Mouse (Mus musculus) embryonic fibroblast, embryonic 13.5 days (primary cell): ENCODE results near the gene Pepd. TPM values are rescaled to one million over a fixed set of nuclear protein-coding genes. Genes with fewer than 3 reads are reported as not detected.

ENCODE experiments used
- H3K27ac ChIP-seq: 2 replicates; pipeline ENCODE4 v1.5.1; 2012; ENCODE audit warnings: low read length, control low read depth, inconsistent platforms; ENCODE audit not compliant: insufficient read depth
- H3K4me1 ChIP-seq: 2 replicates; pipeline ENCODE4 v1.6.1; 2011; ENCODE audit warnings: low read length; ENCODE audit not compliant: control insufficient read depth, insufficient read depth
- H3K4me3 ChIP-seq: 2 replicates; pipeline ENCODE4 v1.5.1; 2011; ENCODE audit warnings: mild to moderate bottlenecking, control low read depth, low read length; ENCODE audit not compliant: insufficient read depth
- CTCF ChIP-seq: IDR thresholded peaks from 2 replicates; pipeline ENCODE4 v1.5.1; 2011; ENCODE audit warnings: mild to moderate bottlenecking, control low read depth, low read length, moderate library complexity, borderline replicate concordance; ENCODE audit not compliant: insufficient read depth
- POLR2A ChIP-seq: IDR thresholded peaks from 2 replicates; pipeline ENCODE4 v1.6.1; 2011; ENCODE audit warnings: low read depth, mild to moderate bottlenecking, control low read depth, low read length, moderate library complexity
- polyA plus RNA-seq: library from polyadenylated mRNA; stranded (reverse); fragments of >200 nt; gene quantifications from 2 replicates; pipeline ENCODE4 v1.2.4, GENCODE M21; 2011; ENCODE audit warnings: low read depth; ENCODE audit not compliant: missing spikeins, insufficient read length

Pepd gene
- polyA plus RNA-seq, 1 experiment, result 20.7 TPM

- TF ChIP-seq POLR2A (no peak), CTCF (no peak)
- H3K4me1 ChIP-seq, result no peaks in the 10 kb centered on the region
- no peak overlapping the region for H3K27ac ChIP-seq
- no peak overlapping the region for H3K4me3 ChIP-seq
These were observed 1.8 kb upstream of the Pepd start for GRCm38 (mm10) chr7:34910096-34911066.

- no peak overlapping the region for H3K27ac ChIP-seq
- no peak overlapping the region for H3K4me3 ChIP-seq
- no peaks in the 10 kb centered on the region for H3K4me1 ChIP-seq
- TF ChIP-seq POLR2A, result no peak
- TF ChIP-seq CTCF, result no peak
These were observed 1.8 kb downstream of the Pepd start for GRCm38 (mm10) chr7:34913956-34914355.

GRCm38 (mm10) chr7:34915555-34915954 is 3.4 kb downstream of the Pepd start:
- H3K4me3 ChIP-seq, result no peak overlapping the region
- H3K27ac ChIP-seq, result no peak overlapping the region
- TF ChIP-seq CTCF (no peak), POLR2A (no peak)
- no peaks in the 10 kb centered on the region for H3K4me1 ChIP-seq

- H3K4me3 ChIP-seq, result no peak overlapping the region
- no peak overlapping the region for H3K27ac ChIP-seq
- no peaks in the 10 kb centered on the region for H3K4me1 ChIP-seq
- no peak for TF ChIP-seq POLR2A
- no peak for TF ChIP-seq CTCF
These were observed 5.4 kb downstream of the Pepd start for GRCm38 (mm10) chr7:34917558-34917957.

GRCm38 (mm10) chr7:34917998-34918397 is 5.8 kb downstream of the Pepd start:
- no peak overlapping the region for H3K4me3 ChIP-seq
- no peaks in the 10 kb centered on the region for H3K4me1 ChIP-seq
- TF ChIP-seq POLR2A (no peak), CTCF (no peak)
- no peak overlapping the region for H3K27ac ChIP-seq

- Histone ChIP-seq H3K4me1 (no peaks in the 10 kb centered on the region), H3K27ac (no peak overlapping the region), H3K4me3 (no peak overlapping the region)
- TF ChIP-seq CTCF (no peak), POLR2A (no peak)
These were observed 6.2 kb downstream of the Pepd start for GRCm38 (mm10) chr7:34918416-34918815.

GRCm38 (mm10) chr7:34919054-34919453 is 6.9 kb downstream of the Pepd start:
- Histone ChIP-seq H3K4me1 (no peaks in the 10 kb centered on the region), H3K27ac (no peak overlapping the region), H3K4me3 (no peak overlapping the region)
- TF ChIP-seq POLR2A (no peak), CTCF (no peak)

- H3K4me1 ChIP-seq, result no peaks in the 10 kb centered on the region
- no peak overlapping the region for H3K27ac ChIP-seq
- H3K4me3 ChIP-seq, result no peak overlapping the region
- TF ChIP-seq POLR2A, result no peak
- peak; percentile 93 for TF ChIP-seq CTCF
These were observed 7.6 kb downstream of the Pepd start for GRCm38 (mm10) chr7:34919809-34920208.

GRCm38 (mm10) chr7:34925208-34925607 is 13.0 kb downstream of the Pepd start:
- no peak overlapping the region for H3K27ac ChIP-seq
- TF ChIP-seq CTCF, result no peak
- no peak overlapping the region for H3K4me3 ChIP-seq
- peaks cover 9% of the 10 kb centered on the region for H3K4me1 ChIP-seq

GRCm38 (mm10) chr7:34925956-34926355 is 13.8 kb downstream of the Pepd start:
- no peak overlapping the region for H3K4me3 ChIP-seq
- no peak overlapping the region for H3K27ac ChIP-seq
- peaks cover 15% of the 10 kb centered on the region for H3K4me1 ChIP-seq
- TF ChIP-seq CTCF (no peak), POLR2A (no peak)

- no peak for TF ChIP-seq CTCF
- no peak for TF ChIP-seq POLR2A
- Histone ChIP-seq H3K4me3 (no peak overlapping the region), H3K4me1 (peaks cover 15% of the 10 kb centered on the region), H3K27ac (no peak overlapping the region; the same call in 1 of the 2 replicates)
These were observed 17.6 kb downstream of the Pepd start for GRCm38 (mm10) chr7:34929614-34930262.
